Mouse (Mus musculus) adrenal gland, adult 18-20 months (tissue): ENCODE measurements around the gene Tmod2. TPM values are rescaled to one million over a fixed set of nuclear protein-coding genes. Genes with fewer than 3 reads are reported as not detected.
"Not testable (repeated sequence)": the region's sequence is repeated elsewhere in the genome, so short reads cannot be mapped to it uniquely, and the experiment has no call there.

Experiments used
- DNase-seq, 2 experiments: peaks; one replicate each; pipeline ENCODE4 v3.0.0; 2021 to 2022; ENCODE audit warnings: low spot score in 2 of 2
- total RNA-seq, 2 experiments: library from RNA; stranded (reverse); gene quantifications; 1 replicate in 1 of 2; 2 replicates in 1 of 2; pipeline ENCODE4 v1.2.3; 2021

Gene Tmod2
- total RNA-seq, 2 experiments from 2014 or later: 11.3 to 13.4 TPM

DNA sequence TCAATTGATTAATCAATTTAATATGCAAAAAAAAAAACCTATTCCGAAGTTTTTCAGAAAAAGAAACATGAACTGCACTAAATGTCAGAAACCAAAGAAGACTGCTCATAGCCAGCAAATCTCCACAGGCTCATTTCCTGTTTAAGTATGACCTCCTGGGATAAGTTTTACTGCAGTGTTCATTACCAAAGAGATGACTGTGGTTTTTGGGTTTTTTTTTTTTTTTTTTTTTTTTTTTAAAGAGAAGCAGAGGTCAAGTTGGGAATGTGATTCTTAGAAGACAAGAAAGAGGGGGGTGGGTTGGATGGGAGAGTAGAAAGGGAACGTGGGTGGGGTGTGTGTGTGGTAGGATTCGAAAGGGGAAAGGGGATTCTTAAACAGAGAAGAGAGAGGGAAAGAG, 52.8 kb downstream of the Tmod2 start:
- no peak for DNase-seq

DNA sequence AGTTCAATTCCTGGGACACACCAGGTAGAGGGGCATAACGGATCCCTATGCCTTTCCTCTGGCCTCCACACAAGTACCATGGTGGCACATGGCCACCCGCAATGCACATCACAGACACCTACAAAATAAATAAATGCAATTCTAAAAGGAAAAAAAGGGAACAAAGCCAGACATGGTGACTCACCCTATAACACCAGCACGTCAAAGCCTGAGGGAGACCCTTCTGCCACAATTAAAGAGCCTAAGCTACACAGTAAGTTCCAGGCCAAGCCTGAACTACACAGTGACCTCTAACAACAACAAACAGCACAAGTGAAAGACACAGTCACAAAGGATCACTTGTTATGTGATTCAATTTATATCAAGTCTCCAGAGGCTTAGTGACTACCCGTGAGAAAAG, 57.4 kb downstream of the Tmod2 start:
- no peak for DNase-seq

DNA sequence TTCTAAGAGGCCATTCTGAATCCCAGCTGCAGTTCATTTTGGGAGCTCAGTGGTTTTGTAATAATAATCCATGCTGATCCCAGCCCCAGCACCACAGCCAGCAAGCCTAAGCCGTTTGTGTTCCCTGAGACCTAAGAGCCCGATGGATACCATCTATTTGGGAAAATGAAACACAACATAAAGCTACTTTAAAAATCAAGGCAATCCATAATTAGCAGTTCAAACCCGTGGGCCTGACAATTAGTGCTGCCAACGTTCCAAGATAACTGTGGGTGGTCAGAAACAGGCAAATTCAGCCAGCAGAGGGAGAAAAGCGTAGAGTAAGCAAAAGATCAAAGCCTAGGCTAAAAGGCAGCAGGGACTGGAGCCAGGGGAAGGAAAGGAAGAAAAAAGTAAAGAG, 59.8 kb downstream of the Tmod2 start:
- no peak for DNase-seq

DNA sequence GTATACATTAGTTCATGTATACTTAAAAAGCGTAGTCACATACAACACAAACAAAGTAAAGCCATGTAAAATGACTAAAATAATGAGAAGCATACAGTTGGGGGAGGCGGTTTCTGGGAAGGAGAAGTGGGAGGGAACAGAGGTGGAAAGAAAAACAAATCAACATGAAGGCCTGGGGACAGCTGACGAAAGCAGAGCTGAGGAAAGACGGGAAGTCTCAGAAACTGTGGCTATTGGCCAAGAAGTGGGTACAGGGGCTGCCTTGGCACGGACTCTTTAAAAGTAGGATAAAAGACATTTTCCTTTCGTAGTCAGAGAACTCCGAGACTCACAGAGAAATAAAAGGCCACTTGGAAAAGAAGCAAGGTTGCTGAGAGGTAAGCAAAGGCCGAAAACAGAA, 62.1 kb downstream of the Tmod2 start:
- DNase-seq: no peak

DNA sequence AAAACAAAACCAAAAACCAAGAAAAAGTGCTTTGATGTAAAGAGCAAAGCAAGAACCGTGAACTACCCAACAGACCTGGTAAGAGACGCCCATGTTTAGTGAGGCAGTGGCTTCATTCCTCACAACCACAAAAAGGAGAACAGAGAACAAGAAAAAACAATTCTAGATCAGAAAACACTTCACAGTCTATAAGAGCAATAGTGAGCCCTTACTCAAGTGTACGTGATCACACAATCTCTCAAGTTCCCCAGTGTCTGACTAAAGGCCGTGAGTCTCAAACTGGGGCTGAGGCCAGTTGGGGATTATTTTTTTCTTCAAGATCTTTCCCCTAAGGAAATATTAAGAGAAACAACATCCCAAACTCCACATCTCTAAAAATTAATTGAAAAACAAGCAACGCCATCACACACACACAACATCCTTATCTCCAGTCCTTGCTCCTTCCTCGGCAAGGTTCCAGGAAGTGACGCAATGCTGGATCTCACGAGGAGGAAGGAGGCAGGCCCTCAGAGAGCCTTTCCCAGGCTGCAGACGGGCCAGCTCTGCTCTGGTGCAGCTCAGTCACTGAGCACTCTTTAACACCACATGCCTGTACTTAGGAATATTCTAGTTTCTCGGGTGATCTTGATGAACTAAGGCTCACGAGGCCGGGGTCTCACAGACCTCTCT, 64.1 kb downstream of the Tmod2 start:
- peak; percentile 72 to 82 for DNase-seq

DNA sequence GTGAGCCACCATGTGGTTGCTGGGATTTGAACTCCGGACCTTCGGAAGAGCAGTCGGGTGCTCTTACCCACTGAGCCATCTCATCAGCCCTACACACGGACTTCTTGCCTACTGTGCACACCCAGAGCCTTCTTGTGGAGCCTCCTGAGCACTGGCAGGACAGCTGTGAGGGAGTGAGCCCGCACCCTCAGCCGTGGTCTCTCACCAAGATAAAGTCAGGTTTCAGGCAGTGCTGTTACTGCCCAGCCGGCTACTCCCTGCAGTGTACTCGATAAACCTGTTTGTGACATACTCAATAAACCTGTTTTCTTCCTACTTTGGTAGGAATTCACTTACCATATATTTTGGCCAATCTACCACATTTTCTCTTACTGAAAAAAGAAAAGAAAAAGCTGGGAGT, 65.6 kb downstream of the Tmod2 start:
- no peak for DNase-seq

DNA sequence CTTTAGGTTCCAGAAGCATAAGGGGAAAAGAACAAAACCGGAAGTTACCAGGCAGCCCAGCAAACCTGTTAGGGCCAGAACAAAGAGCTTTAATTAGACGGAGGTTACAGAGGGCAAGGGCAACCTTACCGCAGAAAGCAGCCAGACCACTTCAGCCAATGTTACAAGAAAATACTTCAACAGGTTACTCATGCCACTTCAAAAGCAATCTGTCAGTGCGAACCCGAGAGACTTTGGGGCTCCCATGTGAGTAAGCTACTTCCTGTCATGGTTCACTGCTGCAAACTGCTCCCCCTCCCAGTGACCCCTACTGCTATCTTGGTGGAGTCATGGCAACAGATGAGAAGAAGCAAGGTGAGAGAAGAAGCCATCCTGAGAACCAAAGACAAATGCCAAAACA, 69.6 kb downstream of the Tmod2 start:
- DNase-seq: no peak

DNA sequence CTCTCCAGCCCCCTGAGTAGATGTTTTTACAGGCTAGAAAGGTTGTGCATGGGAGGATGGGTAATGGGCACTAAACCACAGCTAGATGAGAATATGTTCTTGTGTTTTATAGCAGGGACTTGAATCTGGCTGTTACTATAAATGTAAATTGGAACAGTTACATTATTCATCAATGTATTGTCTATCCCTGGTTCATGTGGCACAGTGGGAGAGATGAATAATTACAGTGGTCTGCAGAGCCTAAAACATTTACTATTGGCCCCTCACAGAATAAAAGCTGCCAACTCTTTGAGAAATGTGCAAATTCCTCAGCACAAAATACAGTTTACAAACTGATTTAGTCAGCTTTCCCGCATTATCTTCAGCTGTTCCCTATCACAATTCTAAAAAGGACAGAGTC, 74.7 kb downstream of the Tmod2 start:
- no peak for DNase-seq

DNA sequence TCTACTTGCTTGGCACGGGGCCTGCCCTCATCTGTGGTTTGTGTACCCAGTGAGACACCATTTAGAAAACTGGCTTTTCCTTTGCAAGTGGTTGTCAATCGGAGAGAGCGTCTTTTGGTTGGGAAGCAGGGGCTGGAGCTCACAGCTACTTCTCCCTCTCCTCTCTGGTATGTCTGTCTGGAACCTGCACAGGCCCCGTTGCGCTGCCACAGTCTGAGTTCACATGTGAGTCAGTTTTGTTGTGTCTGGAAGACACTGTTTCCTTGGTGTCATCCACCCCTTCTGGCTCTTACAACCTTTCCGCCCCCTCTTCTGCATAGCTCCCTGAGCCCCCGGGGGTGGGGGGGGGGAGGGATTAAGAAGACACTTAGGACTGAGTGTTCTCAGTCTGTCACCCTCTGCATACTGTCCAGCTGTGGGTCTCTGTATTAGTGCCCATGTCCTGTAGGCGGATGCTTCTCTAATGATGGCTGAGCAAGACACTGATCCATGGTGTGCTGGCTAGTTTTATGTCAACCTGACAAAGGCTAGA, 76.6 kb downstream of the Tmod2 start:
- DNase-seq: no peak

DNA sequence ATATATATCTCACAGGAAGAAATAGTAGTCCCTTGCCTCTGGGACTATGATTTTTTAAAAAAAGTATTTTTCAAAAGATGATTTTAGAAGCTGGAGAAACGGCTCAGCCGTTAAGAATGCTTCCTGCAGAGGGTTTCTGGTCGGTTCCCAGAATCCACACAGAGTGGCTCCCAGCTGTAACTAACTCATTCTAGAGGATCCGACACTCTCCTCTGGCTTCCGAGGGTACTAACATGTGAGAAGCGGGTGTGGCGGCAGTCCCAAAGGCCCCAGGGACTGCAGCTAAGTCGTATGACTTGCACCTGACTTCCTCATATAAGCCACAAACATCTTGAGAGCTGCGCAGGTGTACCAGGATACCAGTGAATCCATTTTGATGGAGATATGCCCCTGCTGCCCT, 78.1 kb downstream of the Tmod2 start:
- DNase-seq: not testable (repeated sequence)

DNA sequence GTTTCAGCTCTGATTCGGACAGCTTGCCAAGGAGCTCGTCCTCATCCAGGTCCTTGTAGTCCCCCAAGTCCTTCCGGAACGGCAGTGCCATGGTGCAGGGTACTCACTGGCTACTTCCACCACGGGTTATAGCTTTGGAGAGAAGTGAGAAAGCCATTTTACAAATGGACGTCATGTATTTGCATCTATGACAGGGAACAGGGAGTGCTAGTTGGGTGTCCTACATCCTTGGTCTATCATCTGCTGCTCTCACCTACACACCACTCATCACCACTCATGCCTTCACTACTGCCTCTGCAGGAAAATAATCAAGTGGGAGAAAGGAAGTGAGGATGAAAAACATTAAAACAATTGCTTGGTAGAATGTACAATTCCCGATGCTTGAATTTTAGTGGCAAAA, 78.7 kb downstream of the Tmod2 start:
- DNase-seq: no peak

DNA sequence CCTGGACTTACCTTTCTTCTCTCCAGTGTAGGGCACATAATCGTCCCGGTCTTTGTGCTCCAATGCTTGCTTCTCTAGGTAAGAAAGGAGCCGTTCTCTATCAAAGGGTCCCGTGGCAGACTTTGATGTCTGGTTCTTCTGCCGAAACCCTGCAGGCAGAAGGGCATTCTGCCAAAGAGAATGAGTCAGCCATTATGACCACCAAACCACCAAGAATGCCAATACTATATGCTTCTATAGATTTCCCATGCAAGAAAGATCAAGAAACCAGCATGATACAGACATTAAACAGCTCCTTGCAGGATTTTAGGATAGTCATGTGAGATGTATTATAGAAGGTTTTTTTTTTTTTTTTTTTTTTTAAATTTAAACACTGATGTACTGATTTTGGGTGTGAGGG, 81.8 kb downstream of the Tmod2 start:
- no peak for DNase-seq

DNA sequence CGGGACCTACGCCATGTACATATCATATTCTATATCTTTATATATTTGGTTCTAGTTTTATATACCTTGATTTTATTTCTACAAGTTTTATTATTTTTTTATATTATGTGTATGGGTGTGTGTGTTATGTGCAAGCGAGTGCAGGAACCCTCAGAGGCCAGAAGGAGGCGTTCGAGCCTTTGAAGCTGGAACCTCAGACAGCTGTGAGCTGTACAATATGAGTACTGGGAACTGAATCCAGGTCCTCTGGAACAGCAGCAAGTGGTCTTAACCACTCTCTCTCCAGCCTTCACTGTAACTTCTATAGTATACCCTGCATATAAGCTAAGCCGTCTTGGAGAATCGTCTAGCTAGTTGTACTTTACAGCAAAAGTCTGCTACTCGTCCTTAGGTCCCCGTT, 83.0 kb downstream of the Tmod2 start:
- DNase-seq: no peak

DNA sequence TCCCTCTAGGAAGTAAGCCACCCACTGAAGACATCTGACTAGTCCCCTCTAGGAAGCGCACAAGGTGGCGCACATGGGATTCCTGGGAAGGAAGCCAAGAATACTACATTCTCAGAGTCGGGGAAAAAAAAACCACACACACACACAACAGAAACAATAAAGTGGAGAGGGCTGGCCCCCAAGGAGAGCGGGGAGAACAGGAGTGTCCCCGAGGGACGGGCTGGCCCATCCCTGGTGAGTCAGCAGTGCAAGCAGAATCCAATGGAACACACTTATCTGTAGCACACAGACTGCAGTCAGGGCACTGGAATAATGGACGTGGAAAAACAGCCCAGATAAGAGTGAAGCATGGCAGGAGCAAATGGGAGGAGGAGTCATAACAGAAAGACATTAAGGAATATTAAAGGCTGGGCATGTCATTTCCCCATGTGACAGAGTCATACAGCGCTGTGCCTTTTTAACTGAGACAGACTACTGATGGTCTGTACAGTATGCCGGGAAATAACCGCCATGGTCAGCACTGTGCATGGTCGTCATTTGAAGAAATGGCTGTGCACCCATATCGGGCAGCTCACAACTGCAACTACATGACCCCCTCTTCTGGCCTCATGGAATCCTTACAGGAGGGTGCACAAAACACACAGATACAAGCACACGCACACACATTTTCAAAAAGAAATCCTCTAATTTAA, 83.6 kb downstream of the Tmod2 start:
- DNase-seq: peak in 1 of 2 experiments; percentile 22

DNA sequence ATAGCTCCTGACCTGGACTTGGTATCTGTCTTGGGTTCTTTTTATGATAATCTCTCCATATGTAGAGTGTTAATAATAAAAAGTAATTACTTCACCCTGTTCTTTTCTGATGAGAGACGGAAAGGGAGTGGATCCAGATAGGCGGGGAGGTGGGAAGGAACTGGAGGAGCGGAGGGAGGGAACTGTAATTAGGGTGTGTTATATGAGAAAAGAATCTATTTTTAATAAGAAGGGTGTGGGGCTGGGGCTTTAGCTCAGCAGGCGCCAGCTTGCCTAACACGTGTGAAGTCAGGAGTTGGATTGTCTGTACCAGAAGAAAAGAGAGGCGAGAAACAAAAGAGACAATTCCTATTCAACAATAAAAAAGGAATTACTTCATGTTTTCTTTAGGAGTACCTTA, 87.5 kb downstream of the Tmod2 start:
- no peak for DNase-seq

DNA sequence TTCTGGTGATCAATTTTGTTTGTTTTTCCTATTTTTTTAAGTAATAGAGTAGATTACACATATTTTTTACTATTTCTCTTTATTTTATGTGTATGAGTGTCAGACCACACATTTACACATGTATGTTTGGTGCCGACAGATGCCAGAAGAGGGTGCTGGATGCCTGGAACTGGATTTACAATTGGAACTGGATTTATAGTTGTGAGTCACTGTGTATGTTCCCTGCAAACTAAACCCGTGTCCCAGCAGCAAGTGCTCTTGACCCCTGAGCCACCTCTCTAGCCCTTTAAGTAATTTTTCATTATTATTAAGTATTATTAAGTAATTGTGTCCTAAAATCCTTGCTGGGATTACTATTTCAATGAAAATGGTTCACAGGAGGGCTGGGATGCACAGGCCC, 88.9 kb downstream of the Tmod2 start:
- DNase-seq: no peak

DNA sequence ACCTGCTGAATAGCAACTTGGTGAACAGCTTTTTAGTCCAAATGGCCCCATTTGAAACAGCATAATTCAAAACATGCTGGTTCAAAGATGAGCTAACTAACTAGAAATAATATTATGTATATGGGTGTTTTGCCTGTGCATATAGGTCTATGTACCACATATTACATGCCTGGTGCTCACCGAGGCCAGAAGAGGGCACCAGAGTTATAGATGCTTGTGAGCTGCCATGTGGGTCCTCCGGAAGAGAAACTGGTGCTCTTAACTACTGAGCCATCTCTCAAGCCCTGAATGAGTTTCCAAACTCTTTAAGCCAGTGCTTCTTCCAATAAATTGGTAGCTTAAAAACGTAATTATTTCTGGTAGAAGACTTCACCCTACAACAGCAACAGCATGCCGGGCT, 89.3 kb downstream of the Tmod2 start:
- DNase-seq: peak; percentile 36 to 41

DNA sequence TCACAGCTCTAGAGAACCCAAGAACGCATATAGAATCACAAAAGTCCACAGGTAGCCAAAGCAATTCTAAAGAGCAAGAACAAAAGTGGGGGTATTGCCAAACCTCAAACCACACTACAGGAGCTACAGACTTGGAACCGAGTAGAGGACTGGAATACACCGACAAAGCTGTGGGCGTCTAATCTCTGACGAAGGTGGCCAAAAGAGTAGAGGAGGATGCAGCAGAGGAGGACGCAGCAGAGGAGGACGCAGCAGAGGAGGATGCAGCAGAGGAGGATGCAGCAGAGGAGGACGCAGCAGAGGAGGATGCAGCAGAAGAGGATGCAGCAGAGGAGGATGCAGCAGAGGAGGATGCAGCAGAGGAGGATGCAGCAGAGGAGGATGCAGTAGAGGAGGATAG, 90.2 kb downstream of the Tmod2 start:
- DNase-seq: no peak

DNA sequence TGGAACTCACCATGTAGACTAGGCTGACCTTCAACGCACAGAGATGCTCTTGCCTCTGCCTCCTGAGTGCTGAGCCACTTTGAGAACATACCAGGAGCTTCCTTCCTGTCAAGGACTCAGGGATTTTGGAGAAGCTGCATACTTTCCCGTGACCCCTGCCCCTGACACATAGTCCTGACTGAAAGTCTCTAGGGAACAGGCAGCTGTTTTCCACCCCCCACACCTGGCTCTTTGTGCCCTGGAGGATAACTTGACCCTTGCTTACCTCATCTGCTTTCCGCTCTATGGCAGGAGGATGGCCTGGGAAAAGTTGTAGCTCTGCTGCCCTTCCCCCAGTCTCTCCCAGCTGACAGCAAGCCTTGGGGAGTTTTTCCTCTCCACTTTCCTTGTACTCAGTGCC, 93.4 kb downstream of the Tmod2 start:
- no peak for DNase-seq
